Mouse (Mus musculus) cerebellum, adult 11-12 months (tissue): ENCODE data around the gene Sptan1.

Source experiments
- DNase-seq: peaks from one replicate; pipeline ENCODE4 v3.0.0; 2022

The Sptan1 gene

DNA sequence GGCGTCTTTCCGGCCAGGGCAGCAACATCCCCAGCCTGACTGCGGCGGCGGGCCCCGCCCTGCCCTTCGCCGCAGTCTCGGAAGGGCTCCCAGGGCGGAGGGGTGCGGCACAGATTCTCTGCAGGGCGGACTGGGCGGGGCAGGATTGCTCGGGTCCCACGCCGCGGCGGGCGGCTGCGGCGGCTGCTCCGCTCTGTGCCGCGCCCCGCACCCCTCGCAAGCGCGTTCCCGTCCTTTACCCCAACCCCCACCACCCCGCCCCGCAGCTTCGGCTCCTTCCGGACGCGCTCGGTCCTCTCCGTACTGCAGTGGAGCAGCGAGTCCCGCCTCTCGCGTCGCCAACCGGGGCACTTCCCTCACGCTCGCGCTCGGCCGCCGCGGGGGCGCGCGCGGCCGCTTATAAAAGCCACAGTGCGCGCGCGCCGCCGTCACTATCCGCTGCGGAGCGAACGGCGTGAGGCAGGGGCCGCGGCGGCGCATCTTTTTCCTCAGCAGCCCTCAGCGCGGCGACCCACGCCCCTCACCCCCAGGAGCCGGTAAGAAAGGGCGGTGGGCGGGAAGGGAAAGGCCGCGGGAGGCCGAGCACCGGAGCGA, at the start of gene Sptan1:
Sptan1 (plus strand) TSS at position 311 of the 594 bp plus-strand sequence.
- DNase-seq, result peak; percentile 96

- no peak for DNase-seq
Observed at GRCm38 (mm10) chr2:29917621-29918020, 47.7 kb upstream of the Sptan1 start.

DNA sequence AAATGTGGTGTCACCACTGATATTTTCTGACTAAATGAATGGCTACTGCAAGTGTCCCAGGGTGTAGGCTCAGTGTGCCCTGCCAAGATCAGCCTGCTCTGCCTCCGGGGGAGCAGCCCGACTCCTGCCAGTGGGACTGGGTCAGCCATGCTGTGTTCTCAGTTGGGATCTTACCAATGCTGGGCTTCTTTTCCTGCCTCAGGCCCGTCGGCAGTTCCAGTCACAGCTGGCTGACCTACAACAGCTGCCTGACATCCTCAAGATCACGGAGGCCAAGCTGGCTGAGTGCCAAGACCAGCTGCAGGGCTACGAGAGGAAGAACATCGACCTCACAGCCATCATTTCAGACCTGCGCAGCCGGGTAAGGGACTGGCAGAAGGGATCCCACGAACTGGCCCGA, 43.3 kb upstream of the Sptan1 start:
- DNase-seq, result peak; percentile 58

- DNase-seq, result no peak
Observed at GRCm38 (mm10) chr2:29926542-29926941, 38.8 kb upstream of the Sptan1 start.

- peak; percentile 99 for DNase-seq
Observed at GRCm38 (mm10) chr2:29930506-29930905, 34.9 kb upstream of the Sptan1 start.

DNA sequence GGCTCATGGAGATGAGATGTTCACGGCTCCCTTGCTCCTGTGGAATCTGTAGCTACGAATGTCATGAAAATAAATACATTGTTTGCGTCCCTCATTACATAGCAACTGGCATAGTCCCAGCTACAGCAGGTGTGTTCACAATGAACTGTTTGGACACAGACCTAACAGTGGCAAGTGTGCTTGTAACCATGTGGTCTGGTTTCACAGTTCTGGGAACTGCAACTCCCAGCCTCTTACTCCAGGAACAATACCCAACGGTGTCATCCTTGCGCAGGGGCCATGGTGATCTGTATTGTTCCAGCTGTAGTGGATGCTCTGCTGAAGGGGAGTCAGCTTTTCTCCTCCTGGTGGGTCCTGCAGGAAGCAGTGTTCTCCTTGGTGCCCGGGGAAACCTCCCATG, 34.2 kb upstream of the Sptan1 start:
- DNase-seq, result no peak

- peak; percentile 94 for DNase-seq
Observed at GRCm38 (mm10) chr2:29934906-29935599, 30.3 kb upstream of the Sptan1 start, which contains the start of gene Gle1. TSS of gene Gle1 (plus strand) at chr2:29935426.

DNA sequence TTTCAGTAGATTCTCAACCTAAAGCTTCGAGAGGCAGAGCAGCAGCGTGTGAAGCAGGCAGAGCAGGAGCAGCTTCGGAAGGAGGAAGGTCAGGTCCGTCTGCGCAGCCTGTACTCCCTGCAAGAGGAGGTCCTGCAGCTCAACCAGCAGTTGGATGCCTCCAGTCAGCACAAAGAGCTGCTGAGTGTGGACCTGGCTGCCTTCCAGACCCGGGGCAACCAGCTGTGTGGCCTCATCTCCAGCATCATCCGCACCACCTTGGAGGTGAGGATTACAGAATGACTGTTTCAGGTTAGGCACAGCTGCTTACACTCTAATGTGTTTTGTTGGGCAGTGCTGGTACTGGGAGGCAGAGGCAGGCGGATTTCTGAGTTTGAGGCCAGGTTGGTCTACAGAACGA, 25.3 kb upstream of the Sptan1 start:
- no peak for DNase-seq

- no peak for DNase-seq
Observed at GRCm38 (mm10) chr2:29940826-29941225, 24.5 kb upstream of the Sptan1 start.

GRCm38 (mm10) chr2:29944723-29945122, 20.6 kb upstream of the Sptan1 start:
- no peak for DNase-seq

DNA sequence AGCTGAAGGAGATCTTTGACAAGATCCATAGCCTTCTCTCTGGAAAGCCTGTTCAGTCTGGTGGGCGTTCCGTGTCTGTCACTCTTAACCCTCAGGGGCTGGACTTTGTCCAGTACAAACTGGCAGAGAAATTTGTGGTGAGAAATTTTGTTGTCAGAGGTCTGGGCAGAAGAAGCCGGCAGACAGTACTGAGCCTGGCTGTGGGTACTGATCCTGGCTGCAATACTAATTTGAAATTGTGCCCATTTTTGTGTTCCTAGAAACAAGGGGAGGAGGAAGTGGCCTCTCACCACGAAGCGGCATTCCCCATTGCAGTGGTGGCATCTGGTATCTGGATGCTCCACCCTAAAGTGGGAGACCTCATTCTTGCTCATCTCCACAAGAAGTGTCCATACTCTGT, 16.5 kb upstream of the Sptan1 start:
- DNase-seq, result no peak

- DNase-seq, result no peak
Observed at GRCm38 (mm10) chr2:29961246-29961645, 4.1 kb upstream of the Sptan1 start.

DNA sequence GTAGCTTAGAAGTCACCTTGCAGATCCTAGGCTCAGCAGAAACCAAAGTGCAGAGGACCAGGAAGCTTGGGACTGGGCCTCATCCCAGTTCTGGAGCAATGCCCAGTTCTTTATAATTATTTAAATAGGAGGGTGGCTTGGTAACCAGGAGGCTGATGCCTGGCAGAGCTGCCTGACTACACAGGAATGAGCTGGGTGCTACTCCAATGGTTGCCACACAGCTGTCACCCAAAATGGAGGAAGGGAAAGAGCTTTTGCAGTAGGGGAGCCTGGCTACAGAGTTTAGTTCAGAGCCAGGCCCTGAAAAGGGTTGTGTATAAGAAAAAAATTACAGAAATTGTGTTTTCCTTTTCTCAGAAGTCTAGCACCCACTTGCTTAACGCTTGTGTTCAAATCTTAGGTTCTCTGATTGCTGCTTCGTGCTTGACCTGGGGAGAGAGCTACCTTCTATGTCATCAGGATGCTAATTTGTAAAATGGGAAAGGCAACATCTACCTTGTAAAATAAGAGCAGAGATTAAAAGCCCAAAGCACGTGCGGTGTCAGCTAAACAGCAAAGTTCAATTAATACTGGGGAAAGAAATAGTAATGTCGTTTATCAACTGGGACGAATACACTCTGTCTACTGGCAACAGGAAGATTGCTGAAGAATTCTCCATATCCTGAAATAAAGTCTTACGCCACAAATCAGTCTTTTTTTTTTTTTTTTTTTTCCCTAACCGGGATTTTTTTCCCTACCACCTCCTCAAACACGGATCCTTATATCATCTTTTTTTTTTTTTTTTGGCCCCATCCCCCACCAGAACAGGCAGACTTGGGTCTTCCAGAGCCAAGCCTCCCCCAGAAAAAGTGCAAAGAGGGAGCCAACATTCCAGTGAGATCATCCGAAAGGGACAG, 758 bp upstream of the Sptan1 start:
- peak; percentile 64 for DNase-seq

DNA sequence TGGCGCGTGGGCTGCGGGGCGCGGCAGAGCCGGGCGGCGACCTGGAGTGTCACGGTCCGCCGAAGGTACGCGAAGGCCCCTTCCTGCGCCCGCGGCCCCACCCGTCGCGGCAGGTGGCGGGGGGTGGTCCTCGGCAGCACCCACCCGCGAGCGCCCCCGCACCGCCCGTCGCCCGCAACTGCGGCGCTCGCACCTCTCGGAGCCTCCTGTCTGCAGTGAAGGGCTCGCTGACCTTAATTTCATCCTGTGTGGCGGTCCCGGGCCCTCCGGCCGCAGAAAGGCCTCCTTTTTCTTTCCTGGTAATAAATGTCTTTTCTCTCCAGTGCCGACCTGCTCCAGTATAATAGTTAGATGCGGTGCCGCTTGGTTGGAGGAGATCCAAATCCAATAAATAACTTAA, 546 bp downstream of the Sptan1 start:
- peak; percentile 69 for DNase-seq

GRCm38 (mm10) chr2:29966826-29967225, 1.5 kb downstream of the Sptan1 start:
- no peak for DNase-seq

DNA sequence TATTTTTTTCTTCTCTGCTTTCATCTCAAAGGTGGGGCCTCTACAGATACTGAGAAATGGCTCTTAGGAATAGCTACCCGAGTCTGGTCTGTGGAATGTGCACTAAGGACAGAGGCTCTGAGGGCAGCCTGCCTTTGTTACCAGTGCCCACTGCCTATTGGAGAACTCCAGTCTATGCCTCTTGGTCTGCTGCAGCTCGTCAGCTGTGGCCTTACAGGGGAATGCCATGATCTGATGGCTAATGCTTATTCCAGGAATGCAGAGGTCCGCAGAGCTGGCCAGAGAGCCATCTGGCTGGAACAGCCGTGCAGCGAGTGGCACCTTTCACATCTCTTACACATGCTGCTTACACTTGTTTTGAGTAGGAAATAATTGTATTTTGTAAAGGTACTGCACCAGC, 2.4 kb downstream of the Sptan1 start:
- DNase-seq, result no peak

DNA sequence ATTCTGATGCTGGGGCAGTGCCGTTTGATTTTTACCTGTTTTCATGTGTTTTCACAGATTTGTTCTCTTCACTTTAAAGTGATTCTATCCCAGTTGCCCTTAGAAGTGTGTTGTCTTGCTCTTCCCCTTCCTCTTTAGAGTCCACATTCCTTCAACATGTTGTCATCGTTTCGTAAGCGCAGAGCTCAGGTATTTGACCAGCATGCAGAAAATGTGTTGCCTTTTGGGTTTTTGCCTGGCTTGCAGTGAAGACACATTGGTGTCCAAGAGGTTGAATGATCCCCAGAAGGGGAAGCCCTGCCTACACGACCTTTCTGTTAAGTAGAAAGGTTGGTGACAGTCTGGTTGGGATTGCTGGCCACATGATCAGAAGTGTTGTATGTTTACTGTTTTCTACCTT, 3.3 kb downstream of the Sptan1 start:
- no peak for DNase-seq

GRCm38 (mm10) chr2:29971838-29972635, 6.7 kb downstream of the Sptan1 start:
- DNase-seq, result peak; percentile 58

DNA sequence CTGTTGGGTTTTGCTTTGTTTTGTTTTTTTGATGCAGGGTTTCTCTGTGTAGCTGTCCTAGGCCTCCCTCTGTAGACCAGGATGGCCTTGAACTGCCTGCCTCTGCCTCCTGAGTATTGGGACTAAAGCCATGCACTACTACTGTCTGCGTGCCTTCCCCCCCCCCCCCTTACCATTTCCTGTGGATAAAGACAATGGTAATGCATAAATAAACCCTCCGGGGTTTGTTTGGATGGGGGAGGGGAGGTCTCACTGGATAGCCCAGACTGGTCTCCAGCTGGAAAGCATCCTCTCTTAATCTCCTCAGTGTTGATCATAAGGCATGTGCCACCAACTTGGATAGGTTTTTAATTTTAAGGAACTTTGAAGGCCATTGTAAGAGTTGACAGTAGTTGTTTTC, 8.2 kb downstream of the Sptan1 start:
- no peak for DNase-seq

- DNase-seq, result no peak
Observed at GRCm38 (mm10) chr2:29977307-29977706, 11.9 kb downstream of the Sptan1 start.

DNA sequence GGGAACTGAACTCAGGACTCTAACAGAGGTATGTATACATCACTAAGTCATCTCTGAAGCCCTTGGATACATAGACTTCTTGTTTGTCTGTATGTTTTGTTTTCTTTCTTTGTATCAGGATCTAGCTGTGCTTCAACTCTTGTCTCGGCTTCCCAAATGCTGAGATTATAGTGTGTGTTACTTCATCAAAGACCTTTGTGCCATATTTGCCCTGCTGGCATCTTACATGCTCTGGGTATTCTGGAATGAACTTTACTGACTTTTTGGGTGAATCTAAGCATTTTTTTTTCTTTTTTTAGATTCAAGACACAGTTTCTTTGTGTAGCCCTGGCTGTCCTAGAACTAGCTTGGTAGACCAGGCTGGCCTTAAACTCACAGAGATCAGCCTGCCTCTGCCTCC, 15.3 kb downstream of the Sptan1 start:
- DNase-seq, result no peak

DNA sequence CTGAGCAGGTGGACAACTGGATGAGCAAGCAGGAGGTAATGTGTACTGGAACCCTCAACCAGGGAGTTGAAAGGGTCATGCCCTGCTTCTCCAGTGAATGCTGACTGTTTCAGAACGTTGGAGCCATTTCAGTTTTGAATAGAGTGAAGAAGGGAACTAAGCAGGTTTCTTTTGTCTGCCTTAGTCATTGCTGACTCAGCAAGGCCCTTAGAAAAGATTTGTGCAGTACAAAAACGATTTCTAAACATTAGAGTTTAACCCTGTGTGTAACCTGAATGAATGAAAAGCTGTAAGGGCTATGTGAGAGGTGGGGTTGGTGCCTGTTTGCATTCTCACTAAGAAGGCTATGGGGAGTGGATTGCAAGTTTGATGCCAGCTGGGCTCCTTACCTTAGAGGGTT, 26.6 kb downstream of the Sptan1 start:
- no peak for DNase-seq

DNA sequence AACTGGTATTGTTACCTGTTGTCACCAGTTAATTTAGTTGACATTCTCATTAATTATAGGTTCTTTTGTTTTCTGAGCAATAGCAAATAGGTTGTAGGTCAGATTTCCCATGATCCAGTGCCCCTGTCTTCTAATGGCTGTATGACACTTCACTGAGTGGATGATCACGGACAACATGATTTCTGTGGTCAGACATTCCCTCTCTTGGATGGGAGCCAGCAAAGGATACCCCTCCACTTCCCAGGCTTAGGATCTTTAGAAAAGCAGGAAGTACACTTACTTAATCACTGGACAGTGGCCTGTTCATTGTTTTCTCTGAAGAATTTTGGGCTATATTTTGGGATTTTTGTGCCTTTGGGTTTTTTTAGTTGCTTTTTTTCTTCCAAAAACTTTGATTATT, 43.7 kb downstream of the Sptan1 start:
- DNase-seq, result no peak
